Mouse (Mus musculus): ENCODE measurements around the gene Bpifb2. TPM values are rescaled to one million over a fixed set of nuclear protein-coding genes. Genes with fewer than 3 reads are reported as not detected.

Gene Bpifb2
- polyA plus RNA-seq, 1 experiment = not detected

DNA sequence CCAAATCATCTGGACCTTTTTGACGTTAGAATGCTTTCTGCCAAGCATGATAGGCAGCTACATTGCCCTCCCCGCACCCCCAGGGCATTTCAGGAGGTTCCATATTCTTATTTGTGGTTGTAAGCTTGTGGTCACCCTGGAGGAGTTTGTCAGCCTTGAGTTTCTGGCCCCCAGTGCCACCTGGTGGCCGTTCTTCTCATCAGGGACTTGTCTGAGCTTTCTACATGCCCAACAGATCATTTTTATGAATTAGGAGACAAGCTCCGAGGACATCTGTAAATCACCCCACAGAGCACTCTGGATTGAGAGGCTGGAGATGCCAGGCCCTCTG, 23.9 kb upstream of the Bpifb2 start:
- H3K27ac ChIP-seq (ENCODE audit: control insufficient read depth, insufficient read depth, low read depth, low read length, poor library complexity) = no peak overlapping the region
- TF ChIP-seq POLR2A (IDR thresholded peaks at IDR 0.05; ENCODE audit: borderline replicate concordance, control insufficient read depth, low read depth, low read length) (no peak), CTCF (IDR thresholded peaks at IDR 0.05; ENCODE audit: control insufficient read depth, insufficient read depth, low read length) (peak; percentile 58)
- WGBS = 11% methylated on average over 4 of the region's 4 CpGs
- H3K4me1 ChIP-seq (ENCODE audit: control insufficient read depth, insufficient read depth, low read length) = no peaks in the 10 kb centered on the region
- no peak overlapping the region for H3K4me3 ChIP-seq (replicated peaks; ENCODE audit: control insufficient read depth, low read depth, low read length)

- 26% methylated on average over 5 of the region's 5 CpGs for WGBS
- H3K4me3 ChIP-seq (replicated peaks; ENCODE audit: control insufficient read depth, low read depth, low read length) = no peak overlapping the region
- no peak overlapping the region for H3K27ac ChIP-seq (ENCODE audit: control insufficient read depth, insufficient read depth, low read depth, low read length, poor library complexity)
- TF ChIP-seq CTCF (IDR thresholded peaks at IDR 0.05; ENCODE audit: control insufficient read depth, insufficient read depth, low read length) = no peak
- no peak for TF ChIP-seq POLR2A (IDR thresholded peaks at IDR 0.05; ENCODE audit: borderline replicate concordance, control insufficient read depth, low read depth, low read length)
- H3K4me1 ChIP-seq (ENCODE audit: control insufficient read depth, insufficient read depth, low read length) = no peaks in the 10 kb centered on the region
Measured at GRCm38 (mm10) chr2:153853544-153853943, 21.3 kb upstream of the Bpifb2 start.

- H3K4me3 ChIP-seq (replicated peaks; ENCODE audit: control insufficient read depth, low read depth, low read length) = no peak overlapping the region
- H3K27ac ChIP-seq (ENCODE audit: control insufficient read depth, insufficient read depth, low read depth, low read length, poor library complexity) = no peak overlapping the region
- H3K4me1 ChIP-seq (ENCODE audit: control insufficient read depth, insufficient read depth, low read length) = no peaks in the 10 kb centered on the region
- 73% methylated on average over 2 of the region's 2 CpGs for WGBS
- TF ChIP-seq CTCF (IDR thresholded peaks at IDR 0.05; ENCODE audit: control insufficient read depth, insufficient read depth, low read length) (no peak), POLR2A (IDR thresholded peaks at IDR 0.05; ENCODE audit: borderline replicate concordance, control insufficient read depth, low read depth, low read length) (no peak)
Measured at GRCm38 (mm10) chr2:153859581-153859980, 15.3 kb upstream of the Bpifb2 start.

GRCm38 (mm10) chr2:153860315-153860714, 14.5 kb upstream of the Bpifb2 start:
- 88% methylated on average over 11 of the region's 11 CpGs for WGBS
- Histone ChIP-seq H3K27ac (ENCODE audit: control insufficient read depth, insufficient read depth, low read depth, low read length, poor library complexity) (no peak overlapping the region), H3K4me1 (ENCODE audit: control insufficient read depth, insufficient read depth, low read length) (no peaks in the 10 kb centered on the region), H3K4me3 (replicated peaks; ENCODE audit: control insufficient read depth, low read depth, low read length) (no peak overlapping the region)
- TF ChIP-seq POLR2A (IDR thresholded peaks at IDR 0.05; ENCODE audit: borderline replicate concordance, control insufficient read depth, low read depth, low read length) (no peak), CTCF (IDR thresholded peaks at IDR 0.05; ENCODE audit: control insufficient read depth, insufficient read depth, low read length) (no peak)

DNA sequence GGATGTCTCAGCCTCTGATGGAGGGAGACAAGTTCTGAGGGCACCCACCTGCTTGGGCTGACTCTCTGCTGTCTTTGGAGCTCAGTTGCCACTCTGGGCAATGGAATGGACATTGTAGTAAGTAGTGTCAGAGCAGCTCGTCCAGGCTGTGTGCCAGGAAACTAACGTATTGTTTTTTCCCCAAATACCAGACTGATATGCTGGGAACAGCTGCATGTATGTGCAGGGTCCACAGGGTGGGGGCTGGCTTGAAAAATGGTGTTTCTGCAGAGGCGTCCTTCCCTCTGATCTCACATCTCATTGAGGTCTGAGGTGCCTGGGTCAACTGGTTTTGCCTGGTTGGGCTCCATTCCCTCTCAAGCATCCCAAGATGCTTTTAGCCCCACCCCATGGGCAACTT, 14.1 kb upstream of the Bpifb2 start:
- 0 out of 2 replicates have a peak overlapping the region, but pooled peaks have one; percentile 6 for H3K27ac ChIP-seq (ENCODE audit: control insufficient read depth, insufficient read depth, low read depth, low read length, poor library complexity)
- TF ChIP-seq CTCF (IDR thresholded peaks at IDR 0.05; ENCODE audit: control insufficient read depth, insufficient read depth, low read length) (no peak), POLR2A (IDR thresholded peaks at IDR 0.05; ENCODE audit: borderline replicate concordance, control insufficient read depth, low read depth, low read length) (no peak)
- H3K4me3 ChIP-seq (replicated peaks; ENCODE audit: control insufficient read depth, low read depth, low read length) = no peak overlapping the region
- WGBS = 53% methylated on average over 3 of the region's 3 CpGs
- no peaks in the 10 kb centered on the region for H3K4me1 ChIP-seq (ENCODE audit: control insufficient read depth, insufficient read depth, low read length)

GRCm38 (mm10) chr2:153861960-153862359, 12.9 kb upstream of the Bpifb2 start:
- TF ChIP-seq CTCF (IDR thresholded peaks at IDR 0.05; ENCODE audit: control insufficient read depth, insufficient read depth, low read length) (no peak), POLR2A (IDR thresholded peaks at IDR 0.05; ENCODE audit: borderline replicate concordance, control insufficient read depth, low read depth, low read length) (no peak)
- Histone ChIP-seq H3K4me3 (replicated peaks; ENCODE audit: control insufficient read depth, low read depth, low read length) (no peak overlapping the region), H3K4me1 (ENCODE audit: control insufficient read depth, insufficient read depth, low read length) (no peaks in the 10 kb centered on the region), H3K27ac (ENCODE audit: control insufficient read depth, insufficient read depth, low read depth, low read length, poor library complexity) (no peak overlapping the region; the same call in 1 of the 2 replicates)
- 66% methylated on average over 3 of the region's 3 CpGs for WGBS

DNA sequence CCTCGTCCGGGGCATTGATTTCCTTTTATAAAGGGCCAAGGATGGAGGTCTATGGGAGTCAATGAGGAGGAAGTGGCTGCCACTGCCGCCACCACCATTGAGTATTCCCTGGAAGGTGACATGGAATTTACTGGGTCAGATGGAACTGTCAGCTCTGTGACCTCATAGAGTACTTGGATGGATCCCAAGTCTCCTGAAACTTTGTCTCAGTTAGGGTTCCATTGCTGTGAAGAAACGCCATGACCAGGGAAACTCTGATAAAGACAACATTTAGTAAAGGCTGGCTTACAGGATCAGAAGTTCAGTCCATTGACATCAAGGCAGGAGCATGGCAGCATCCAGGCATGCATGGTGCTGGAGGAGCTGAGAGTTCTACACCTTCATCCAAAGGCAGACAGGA, 3.9 kb upstream of the Bpifb2 start, which contains the start of gene Sun5:
Sun5 (minus strand) TSS at position 101 of the 400 bp plus-strand sequence.
- Histone ChIP-seq H3K4me1 (ENCODE audit: control insufficient read depth, insufficient read depth, low read length) (no peaks in the 10 kb centered on the region), H3K27ac (ENCODE audit: control insufficient read depth, insufficient read depth, low read depth, low read length, poor library complexity) (no peak within 1 kb of the TSS), H3K4me3 (replicated peaks; ENCODE audit: control insufficient read depth, low read depth, low read length) (no peak within 1 kb of the TSS)
- no peak for TF ChIP-seq POLR2A (IDR thresholded peaks at IDR 0.05; ENCODE audit: borderline replicate concordance, control insufficient read depth, low read depth, low read length)
- WGBS = 80% methylated on average over 4 of the region's 4 CpGs

GRCm38 (mm10) chr2:153899111-153899510, 24.3 kb downstream of the Bpifb2 start:
- TF ChIP-seq POLR2A (IDR thresholded peaks at IDR 0.05; ENCODE audit: borderline replicate concordance, control insufficient read depth, low read depth, low read length) (no peak), CTCF (IDR thresholded peaks at IDR 0.05; ENCODE audit: control insufficient read depth, insufficient read depth, low read length) (no peak)
- no peaks in the 10 kb centered on the region for H3K4me1 ChIP-seq (ENCODE audit: control insufficient read depth, insufficient read depth, low read length)
- H3K27ac ChIP-seq (ENCODE audit: control insufficient read depth, insufficient read depth, low read depth, low read length, poor library complexity) = no peak overlapping the region
- H3K4me3 ChIP-seq (replicated peaks; ENCODE audit: control insufficient read depth, low read depth, low read length) = no peak overlapping the region
- 71% methylated on average over 5 of the region's 5 CpGs for WGBS

DNA sequence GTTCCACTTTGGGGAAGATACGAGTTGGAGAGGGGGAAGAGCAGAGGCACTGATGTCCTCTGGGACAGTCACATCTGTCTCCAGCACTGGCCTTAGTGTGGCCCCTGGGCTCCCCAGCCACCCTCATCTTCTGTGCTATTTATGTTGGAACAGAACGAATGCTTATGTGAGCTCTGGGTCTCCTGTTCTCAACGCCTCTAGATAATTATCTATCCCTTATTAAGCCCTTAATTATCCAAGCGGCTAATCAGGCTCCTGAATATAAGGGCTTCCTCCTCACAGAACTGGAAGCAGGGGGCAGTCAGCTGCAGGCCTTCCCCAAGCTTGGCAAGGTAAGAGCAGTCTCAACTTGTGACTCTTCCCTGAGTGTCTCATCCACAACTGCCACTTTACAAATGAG, 25.2 kb downstream of the Bpifb2 start, which contains the start of gene Bpifb6:
Bpifb6 (plus strand) TSS at position 301 of the 400 bp plus-strand sequence.
- TF ChIP-seq CTCF (IDR thresholded peaks at IDR 0.05; ENCODE audit: control insufficient read depth, insufficient read depth, low read length) (no peak), POLR2A (IDR thresholded peaks at IDR 0.05; ENCODE audit: borderline replicate concordance, control insufficient read depth, low read depth, low read length) (no peak)
- no peak within 1 kb of the TSS for H3K27ac ChIP-seq (ENCODE audit: control insufficient read depth, insufficient read depth, low read depth, low read length, poor library complexity)
- no peaks in the 10 kb centered on the region for H3K4me1 ChIP-seq (ENCODE audit: control insufficient read depth, insufficient read depth, low read length)
- WGBS = 72% methylated on average over 4 of the region's 4 CpGs
- H3K4me3 ChIP-seq (replicated peaks; ENCODE audit: control insufficient read depth, low read depth, low read length) = no peak within 1 kb of the TSS

All from bone marrow, adult 2 months (tissue).